Mouse (Mus musculus): ENCODE measurements around the gene Stk10.
A peak's percentile ranks its signal among the peaks of the same experiment; 100 is the strongest.

The Stk10 gene

GRCm38 (mm10) chr11:32549236-32549635 is 16.1 kb downstream of the Stk10 start:
- no peak for DNase-seq (ENCODE audit: low read depth, low spot score)

- peak; percentile 73 for DNase-seq (ENCODE audit: low read depth, low spot score)
Measured at GRCm38 (mm10) chr11:32550102-32550501, 17.0 kb downstream of the Stk10 start.

- DNase-seq (ENCODE audit: low read depth, low spot score): no peak
Measured at GRCm38 (mm10) chr11:32551056-32551455, 18.0 kb downstream of the Stk10 start.

- no peak for DNase-seq (ENCODE audit: low read depth, low spot score)
Measured at GRCm38 (mm10) chr11:32551579-32552297, 18.6 kb downstream of the Stk10 start.

GRCm38 (mm10) chr11:32552401-32553090 is 19.4 kb downstream of the Stk10 start:
- no peak for DNase-seq (ENCODE audit: low read depth, low spot score)

- no peak for DNase-seq (ENCODE audit: low read depth, low spot score)
Measured at GRCm38 (mm10) chr11:32553311-32554140, 20.4 kb downstream of the Stk10 start.

GRCm38 (mm10) chr11:32554141-32555091 is 21.3 kb downstream of the Stk10 start:
- no peak for DNase-seq (ENCODE audit: low read depth, low spot score)

- no peak for DNase-seq (ENCODE audit: low read depth, low spot score)
Measured at GRCm38 (mm10) chr11:32555103-32555689, 22.1 kb downstream of the Stk10 start.

GRCm38 (mm10) chr11:32556333-32556990 is 23.4 kb downstream of the Stk10 start:
- DNase-seq (ENCODE audit: low read depth, low spot score): no peak

GRCm38 (mm10) chr11:32558026-32558425 is 24.9 kb downstream of the Stk10 start:
- DNase-seq (ENCODE audit: low read depth, low spot score): no peak

- no peak for DNase-seq (ENCODE audit: low read depth, low spot score)
Measured at GRCm38 (mm10) chr11:32558677-32559076, 25.6 kb downstream of the Stk10 start.

GRCm38 (mm10) chr11:32560015-32560770 is 27.1 kb downstream of the Stk10 start:
- DNase-seq (ENCODE audit: low read depth, low spot score): no peak

- DNase-seq (ENCODE audit: low read depth, low spot score): no peak
Measured at GRCm38 (mm10) chr11:32561465-32562355, 28.6 kb downstream of the Stk10 start.

- no peak for DNase-seq (ENCODE audit: low read depth, low spot score)
Measured at GRCm38 (mm10) chr11:32562706-32563105, 29.6 kb downstream of the Stk10 start.

- no peak for DNase-seq (ENCODE audit: low read depth, low spot score)
Measured at GRCm38 (mm10) chr11:32563660-32564059, 30.6 kb downstream of the Stk10 start.

- DNase-seq (ENCODE audit: low read depth, low spot score): no peak
Measured at GRCm38 (mm10) chr11:32564629-32565028, 31.5 kb downstream of the Stk10 start.

- DNase-seq (ENCODE audit: low read depth, low spot score): no peak
Measured at GRCm38 (mm10) chr11:32565088-32565487, 32.0 kb downstream of the Stk10 start.

- no peak for DNase-seq (ENCODE audit: low read depth, low spot score)
Measured at GRCm38 (mm10) chr11:32566184-32566583, 33.1 kb downstream of the Stk10 start.

Measured in mesoderm, embryonic 11.5 days (tissue).